Mouse (Mus musculus) thymus, adult 2 months (tissue): Measurements from ENCODE around the gene Scd2.

Experiments used
- CTCF ChIP-seq: fragments of 200-500 bp; IDR thresholded peaks from 2 replicates; pipeline ENCODE4 v1.5.1; 2012; ENCODE audit warnings: mild to moderate bottlenecking, control low read depth, low read length, moderate library complexity, borderline replicate concordance; ENCODE audit not compliant: control insufficient read depth, poor library complexity, insufficient read depth; ENCODE audit errors: extremely low read depth
- POLR2A ChIP-seq: fragments of 200-500 bp; IDR thresholded peaks from 2 replicates; pipeline ENCODE4 v1.6.1; 2012; ENCODE audit warnings: mild to moderate bottlenecking, low read length, control low read depth, moderate library complexity; ENCODE audit not compliant: control insufficient read depth, poor library complexity, insufficient read depth; ENCODE audit errors: extremely low read depth

GRCm38 (mm10) chr19:44245761-44246171 lies 47.7 kb upstream of the Scd2 start:
- TF ChIP-seq CTCF (no peak), POLR2A (no peak)
